Mouse (Mus musculus) heart, adult 2 months (tissue): ENCODE data around the gene Cdh11.

ENCODE experiments used
- CTCF ChIP-seq: fragments of 200-600 bp; IDR thresholded peaks from 2 replicates; pipeline ENCODE4 v1.8.1; 2022; ENCODE audit warnings: antibody characterized with exemption, mild to moderate bottlenecking, moderate library complexity
- POLR2A ChIP-seq: fragments of 200-500 bp; IDR thresholded peaks from 2 replicates; pipeline ENCODE4 v1.6.1; 2011; ENCODE audit warnings: mild to moderate bottlenecking, low read depth, low read length, control low read depth; ENCODE audit not compliant: insufficient read depth

- TF ChIP-seq CTCF, result no peak
- TF ChIP-seq POLR2A, result no peak
Measured at GRCm38 (mm10) chr8:102725496-102725895, 59.9 kb downstream of the Cdh11 start.
